Mouse (Mus musculus) lung, postnatal 14 days (tissue): ENCODE data around the gene Camk2b.
"Not testable (repeated sequence)": the region's sequence is repeated elsewhere in the genome, so short reads cannot be mapped to it uniquely, and the experiment has no call there.

Experiments used
- DNase-seq: peaks from one replicate; pipeline ENCODE4 v3.0.0; 2021

Gene Camk2b

DNA sequence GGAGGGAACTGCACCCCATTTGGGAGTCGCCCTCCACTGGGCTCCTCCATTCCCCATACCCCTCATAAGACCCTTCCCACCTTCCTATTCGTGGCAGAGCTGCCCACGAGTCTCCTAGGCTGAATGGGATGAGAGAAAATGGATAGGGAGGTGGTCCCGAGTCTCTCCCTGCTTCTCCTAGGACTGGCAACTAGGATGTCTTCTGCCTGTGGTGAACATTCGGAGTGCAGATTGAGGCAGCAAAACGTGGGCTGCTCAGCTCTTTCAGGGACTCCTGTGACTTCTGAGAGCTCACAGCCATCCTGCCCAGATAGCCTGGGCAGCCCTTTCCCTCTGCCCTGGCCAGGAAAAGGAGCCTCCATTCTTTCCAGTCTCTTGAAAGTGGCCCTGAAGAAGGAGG lies at the start of gene Camk2b:
TSS of gene Camk2b (minus strand) at position 187 of the 400 bp plus-strand sequence.
- DNase-seq = no peak

DNA sequence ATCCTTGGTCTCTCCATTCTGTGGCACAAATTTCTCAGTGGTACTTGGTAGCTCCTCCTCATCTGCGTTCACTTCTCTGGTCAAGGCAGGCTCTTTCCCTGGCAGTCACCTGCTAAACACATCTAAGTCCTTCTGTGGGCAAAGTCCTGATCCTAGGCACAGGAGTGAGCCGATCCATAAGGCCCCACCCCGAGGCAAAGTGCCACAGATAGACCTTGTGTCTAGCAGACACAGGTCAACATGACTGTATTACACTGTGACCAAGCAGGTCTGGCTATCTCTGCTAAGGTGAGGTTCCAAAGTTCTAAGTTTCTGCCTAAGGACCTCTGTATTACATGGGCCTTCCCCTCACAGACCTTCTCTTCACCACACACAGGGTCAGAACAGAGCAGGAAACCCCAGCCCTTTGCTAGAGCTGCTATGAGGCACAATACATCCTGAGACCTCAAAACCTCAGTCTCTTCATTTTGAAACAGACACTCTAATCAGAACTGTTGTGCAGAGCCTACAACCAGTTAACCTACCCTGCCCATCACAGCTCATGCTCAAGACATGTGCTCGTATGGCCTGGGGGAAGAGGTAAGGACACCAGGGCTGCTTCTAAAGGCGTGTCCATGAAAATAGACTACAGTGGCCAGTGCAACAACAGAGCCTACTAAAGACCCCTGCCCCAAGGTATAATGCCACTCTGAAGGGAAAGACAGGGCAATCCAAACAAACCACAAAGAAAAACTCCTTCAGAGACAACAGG lies 45.7 kb upstream of the Camk2b start:
- DNase-seq = no peak

DNA sequence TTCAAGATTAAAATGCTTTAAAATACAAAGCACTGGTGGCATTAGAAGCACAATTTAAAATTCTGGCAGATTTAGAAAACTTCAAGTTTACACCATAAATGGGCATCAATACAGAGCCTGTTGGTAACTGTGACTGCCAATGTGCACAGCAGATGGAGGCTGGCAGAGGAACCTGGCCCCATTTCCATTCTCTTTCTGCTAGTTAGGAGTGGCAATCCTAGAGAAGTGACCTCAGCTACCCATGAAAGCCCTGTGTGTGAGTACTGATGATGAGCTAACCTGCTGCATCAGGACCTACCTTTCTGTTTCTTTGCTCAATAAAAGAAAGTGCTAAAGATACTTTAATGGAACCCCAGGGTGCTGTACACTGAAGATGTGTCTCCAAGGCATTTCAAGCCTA lies 43.8 kb upstream of the Camk2b start:
- DNase-seq = no peak

DNA sequence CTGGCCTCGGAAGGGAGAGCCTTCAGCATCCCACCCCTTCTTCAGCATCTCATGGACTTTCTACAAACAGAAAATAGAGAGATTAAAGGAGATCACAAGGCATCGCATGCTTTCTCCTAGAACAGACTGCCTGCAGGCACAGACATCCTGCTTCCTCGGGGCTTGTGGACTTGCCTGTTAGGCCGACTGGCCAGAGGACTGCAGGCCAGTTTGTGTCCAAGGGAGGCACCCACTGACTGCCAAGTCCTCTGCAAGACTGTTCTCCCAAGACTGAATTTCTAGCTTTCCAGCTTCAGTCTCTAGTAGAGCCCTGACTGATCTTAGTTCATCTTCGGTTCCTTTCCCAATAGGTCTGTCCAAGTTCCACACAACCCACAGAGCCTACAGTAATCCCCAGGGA lies 42.1 kb upstream of the Camk2b start:
- DNase-seq = no peak

DNA sequence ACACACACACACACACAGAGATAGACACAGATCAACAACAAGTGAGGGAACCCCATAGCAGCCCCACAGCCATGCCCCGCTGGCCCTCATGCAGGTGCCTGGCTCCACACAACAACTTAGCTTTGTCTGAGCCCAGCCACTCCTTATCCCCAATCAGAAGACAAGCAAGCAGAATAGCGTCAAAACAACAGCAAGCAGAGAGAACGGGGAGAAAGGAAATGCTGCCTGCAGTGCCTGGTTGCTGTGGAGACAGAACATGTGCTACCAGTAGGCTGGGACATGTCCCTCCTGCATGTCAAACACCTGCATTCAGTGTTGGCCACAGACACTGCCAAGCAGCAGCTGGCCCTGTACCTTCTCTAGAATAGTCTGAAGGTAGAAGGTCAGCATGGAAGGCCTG lies 41.6 kb upstream of the Camk2b start:
- DNase-seq = no peak

DNA sequence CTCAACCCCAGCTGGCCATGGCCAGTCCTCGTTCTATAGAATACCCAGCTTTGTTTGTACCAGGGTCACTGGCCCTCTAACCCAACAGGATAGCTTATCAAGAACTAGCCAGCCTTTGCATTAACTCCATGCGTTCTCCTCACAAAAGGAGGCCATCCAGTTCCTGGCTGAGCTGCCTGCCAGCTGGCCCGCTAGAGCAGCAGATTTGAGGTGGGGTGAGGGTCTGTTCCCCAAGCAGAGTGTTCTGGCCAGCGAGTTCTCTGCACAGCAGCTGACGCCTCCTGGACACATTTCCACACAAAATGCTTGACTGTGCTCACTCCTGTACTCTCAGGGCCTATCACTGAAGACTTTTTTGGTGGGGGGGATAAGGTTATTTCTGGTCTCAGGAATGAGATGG lies 38.6 kb upstream of the Camk2b start:
- no peak for DNase-seq

DNA sequence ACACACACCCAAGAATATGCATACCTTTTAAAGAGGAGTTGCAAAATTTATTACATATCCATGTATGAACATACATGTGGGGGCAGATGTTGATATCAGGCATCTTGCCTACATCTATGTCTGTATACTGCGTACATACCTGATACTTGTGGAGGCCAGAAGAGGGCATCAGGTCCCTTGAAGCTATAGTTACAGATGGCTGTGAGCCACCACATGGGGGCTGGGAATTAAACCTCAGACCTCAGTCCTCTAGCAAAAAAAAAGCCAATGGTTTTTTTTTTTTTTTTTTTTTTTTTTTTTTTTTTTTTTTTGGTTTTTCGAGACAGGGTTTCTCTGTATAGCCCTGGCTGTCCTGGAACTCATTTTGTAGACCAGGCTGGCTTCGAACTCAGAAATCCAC lies 30.5 kb upstream of the Camk2b start:
- not testable (repeated sequence) for DNase-seq

DNA sequence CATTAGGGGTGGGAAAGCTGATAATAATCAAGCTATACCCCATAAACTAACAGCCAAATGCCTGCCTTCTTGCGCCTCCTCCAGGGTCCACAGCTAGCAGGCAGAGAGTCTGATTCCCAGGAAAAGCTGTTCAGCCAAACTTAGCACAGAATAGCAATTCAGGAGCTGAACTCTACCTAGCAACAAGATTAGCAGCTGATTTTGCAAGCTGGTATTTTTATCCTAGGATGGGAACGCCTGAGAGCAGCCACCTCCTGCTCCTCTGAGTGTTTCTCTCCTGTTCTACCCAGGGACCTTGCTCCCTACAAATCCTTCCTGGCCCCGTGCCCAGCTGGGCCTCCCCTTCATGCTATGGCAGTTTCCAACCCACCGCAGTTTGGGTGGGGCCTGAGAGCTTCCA lies 20.8 kb upstream of the Camk2b start:
- no peak for DNase-seq

DNA sequence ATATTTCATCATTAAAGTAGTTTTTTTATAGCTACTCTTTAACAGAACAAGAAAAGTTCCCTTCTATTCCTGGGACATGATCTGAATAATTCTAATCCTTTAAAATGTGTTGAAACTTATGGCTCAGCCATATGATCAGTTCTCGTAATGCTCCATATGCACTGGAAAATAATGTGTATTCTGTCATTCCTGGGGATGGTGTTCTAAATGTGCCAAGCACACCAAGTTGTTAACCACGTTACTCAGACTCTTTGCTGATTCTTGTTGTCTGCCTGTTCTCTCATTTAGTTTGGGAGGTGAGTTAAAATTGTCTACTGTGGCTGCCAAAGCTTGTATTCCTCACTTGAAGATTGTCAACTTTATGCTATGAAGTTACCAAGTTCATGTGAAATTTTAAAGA lies 12.6 kb upstream of the Camk2b start:
- no peak for DNase-seq

DNA sequence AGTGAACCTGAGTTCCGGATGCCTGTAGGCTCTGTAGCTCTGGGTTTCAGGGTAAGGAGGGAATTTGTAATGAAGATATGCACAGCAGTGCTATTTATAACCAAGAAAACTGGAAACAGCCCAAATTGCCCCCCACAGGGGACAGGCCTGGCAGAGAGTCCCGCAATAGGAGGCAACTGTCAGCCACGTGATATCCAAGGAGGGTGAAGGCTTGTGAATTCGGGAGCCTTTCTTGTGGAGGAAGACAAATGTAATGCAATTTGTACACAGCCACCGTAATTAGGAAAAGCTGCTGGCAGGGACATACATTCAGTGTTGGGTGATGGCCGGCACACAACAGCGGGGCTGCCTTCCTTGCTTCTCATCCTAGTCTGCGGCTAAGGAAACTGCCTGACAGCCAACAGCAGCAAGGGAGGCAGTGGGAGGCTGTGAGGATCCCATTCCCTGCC lies 9.5 kb upstream of the Camk2b start:
- no peak for DNase-seq

DNA sequence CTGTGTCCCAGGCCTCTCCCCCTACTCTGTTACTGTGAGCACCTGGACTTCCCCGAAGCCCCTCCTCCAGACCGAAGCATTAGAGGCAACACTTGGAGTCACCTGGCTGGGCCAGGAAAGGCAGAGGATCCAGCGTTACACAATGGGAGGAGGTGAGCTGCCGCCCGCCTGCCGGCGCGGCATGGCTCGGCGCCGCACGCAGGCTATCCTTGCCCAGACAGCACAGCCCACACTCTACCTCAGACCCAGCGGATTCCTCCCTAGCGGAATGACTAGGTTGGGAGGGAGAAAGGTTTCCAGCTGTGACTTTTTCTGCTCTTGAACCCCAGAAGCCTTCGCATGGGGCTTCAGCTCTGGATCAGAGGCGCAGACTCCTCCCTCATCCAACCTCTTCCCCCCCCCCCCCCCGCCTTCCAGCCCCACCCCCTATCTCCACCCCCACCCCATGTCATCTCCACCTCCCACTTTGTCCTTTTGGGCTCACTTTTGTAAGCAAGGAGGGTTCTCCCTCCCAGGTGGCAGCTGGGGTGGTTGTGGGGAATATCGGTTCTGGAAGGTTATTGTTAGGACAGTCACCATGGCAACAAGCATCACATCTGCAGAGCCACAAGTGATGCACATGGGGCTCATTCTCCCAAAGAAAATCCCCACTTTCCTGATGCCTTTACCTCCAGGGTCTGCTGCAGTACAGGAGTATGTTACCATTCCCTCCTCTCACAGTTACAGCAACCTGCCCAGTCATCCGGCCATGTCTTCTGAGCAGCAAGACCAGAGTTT lies 2.2 kb upstream of the Camk2b start:
- no peak for DNase-seq

DNA sequence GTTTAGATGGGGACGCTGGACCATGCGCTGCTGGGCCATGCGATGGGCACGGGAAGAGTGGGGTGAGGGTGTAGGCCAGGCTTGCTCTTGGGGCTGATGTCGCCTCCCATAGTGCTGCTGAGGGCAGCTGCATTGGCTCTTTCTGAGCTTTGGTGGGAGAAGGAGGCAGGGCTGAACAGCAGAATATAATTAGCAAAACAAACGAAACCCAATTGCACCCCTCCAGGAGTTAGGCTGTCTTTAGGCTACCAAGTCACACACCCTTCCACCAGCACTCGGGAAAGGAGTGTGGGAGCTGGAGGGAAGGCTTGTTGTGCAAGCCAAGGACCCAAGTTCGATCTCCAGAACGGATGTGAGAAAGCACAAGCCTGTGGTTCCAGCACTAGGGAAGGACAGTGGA lies 998 bp upstream of the Camk2b start:
- no peak for DNase-seq

DNA sequence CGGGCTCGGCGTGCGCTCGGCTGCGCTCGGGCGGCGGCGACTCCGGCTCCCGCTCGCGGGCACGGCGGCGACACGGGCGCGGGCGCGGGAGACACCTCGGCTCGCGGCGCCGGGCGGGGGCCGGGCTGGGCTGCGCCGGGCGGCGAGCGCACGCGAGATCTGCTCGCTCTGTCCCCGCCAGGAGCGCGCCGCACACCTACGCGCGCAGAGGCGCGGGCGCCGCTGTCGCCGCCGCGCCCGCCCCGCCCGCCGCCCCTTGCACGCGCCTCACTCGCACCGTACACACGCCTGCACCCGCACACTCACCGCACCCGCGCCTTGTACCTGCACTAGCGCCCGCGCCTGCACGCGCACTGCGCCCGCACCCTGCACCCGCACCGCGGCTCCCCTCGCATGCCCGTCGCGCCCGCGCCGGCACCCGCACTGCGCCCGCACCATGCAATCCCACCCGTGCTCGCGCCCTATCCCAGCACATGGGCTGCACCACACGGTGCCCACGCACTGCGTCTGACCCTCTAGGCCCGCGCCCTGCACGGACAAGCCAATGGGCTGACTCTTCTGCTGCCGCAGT lies 526 bp downstream of the Camk2b start:
- no peak for DNase-seq

DNA sequence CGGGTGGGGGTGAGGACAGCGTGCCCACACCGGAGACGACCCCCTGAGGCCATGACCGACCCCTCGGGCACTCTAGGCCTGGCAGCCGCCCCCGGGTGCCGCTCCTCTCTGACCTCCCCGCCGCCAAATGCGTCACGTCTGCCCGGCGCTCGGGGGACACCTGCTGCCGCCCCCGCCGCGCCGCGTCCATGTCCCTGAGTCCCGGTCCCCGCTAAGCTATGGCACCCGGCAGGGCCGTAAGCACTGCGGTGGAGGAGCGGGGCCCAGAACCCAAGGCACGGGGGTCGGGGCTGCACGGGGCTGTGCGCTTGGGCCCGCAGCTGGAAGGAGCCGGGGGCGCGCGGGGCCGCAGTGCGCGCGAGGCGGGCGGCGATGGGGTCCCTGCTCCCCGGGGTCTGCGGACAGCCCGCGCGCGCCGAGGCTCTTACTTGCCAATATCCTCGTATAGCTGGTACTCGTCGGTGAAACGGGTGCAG lies 1.1 kb downstream of the Camk2b start:
- DNase-seq = no peak

DNA sequence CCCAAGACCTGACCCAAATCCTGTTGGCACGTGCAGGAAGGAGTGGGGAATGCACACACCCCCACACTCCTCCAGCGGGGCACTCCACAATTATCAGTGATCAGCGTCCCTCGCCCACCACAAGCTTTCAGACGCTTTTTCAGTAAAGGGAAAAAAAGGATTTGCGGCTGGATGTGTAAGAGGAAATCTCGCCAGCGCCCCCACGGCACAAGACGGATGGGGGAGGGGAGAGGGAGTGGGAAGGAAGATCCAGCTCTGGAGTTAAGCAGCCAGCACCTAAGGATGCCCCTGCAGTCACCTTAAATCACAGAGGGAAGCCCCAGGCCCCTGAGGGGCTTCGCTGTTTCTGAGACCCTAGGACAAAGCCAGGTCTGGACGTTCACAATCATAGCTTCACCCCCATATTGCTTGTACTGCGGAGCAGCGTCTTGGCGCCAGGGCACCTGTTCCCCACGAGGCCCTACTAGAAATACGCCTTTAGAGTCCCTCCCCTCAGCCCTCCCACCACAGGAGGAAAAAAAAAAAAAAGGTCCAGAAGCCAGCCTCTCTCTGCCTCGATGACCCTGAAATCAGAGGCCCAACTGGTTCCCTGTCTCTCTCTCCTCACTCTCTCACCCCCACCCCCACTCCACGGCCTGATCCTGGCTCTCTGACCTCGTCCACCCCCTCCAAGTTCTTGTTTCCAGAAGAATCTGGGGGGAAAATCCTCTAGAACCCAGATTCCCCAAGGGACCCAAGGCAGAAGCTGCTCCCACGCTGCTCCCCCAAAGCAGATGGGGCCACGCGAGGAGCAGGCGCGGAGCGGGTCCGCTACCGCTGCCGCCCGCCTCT lies 1.7 kb downstream of the Camk2b start:
- no peak for DNase-seq

DNA sequence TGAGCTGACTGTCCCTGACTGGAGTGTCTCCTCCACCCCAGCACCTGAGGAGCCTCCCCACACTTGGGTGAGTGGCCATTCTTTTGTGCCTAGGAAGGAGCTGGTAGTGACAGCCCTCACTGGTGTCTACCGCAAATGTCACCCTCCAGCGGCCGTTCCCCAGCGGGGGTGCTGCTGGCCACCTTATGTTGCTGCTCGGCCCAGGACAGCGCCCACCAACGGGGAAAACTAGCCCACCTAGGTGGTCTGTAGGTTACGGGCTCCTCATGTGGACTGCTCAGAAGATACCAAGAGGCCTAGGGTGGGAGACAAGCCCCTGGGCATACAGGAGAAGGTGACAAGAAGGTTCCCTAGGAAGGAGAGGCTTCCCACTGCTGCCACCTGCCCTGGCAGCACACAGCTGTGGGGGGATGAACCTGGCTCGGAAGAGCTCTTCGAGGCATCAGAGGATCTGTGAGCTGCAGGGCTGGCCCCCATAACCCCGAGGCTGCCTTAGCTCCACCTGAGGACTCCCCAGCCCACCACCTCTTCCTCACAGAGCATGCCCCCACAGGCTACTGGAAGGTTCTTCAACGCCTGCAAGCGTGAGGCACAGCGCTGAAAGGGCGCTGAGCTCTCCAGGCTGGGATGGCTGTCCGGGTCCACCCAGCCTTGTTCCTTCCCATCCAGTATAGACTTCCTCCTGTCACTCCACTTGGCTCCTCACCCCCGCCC lies 2.5 kb downstream of the Camk2b start:
- DNase-seq = no peak

DNA sequence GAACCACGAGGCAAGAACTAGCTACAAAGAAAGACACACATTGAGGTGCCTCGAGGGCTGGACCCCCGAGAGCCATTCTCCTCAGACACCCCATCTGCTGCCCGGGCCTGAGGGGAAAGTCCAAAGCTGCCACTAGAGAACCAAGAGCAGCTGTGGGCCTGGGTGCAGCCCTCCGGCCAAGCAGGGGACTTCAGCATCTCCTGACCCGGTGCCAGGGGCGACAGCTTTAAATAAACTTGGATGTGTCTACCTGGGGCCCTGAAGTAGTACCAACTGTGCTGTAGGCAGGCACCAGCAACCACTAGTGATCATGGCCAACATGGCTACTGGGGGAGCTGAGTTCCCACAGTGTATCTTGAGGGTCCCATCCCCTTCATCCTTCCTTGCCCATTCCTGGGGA lies 3.1 kb downstream of the Camk2b start:
- DNase-seq = no peak

DNA sequence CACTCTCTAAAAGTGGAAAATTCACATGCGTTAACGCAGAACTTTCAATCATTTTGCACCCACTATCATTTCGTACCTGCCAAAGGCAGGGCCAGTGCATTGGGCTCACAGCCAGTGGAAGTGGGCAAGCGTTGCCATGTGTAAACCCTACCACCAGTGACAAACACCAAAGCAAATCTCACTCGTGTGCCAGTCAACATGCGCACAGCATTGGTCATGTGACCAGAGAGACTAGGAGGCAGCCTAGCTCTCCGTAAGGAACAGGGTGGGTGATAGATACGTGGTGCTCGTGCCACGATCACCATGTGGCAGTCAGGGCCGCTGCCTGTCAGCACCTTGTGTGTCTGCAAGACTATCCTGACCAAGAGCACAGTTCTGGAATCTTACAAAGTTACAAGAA lies 3.8 kb downstream of the Camk2b start:
- DNase-seq = no peak

DNA sequence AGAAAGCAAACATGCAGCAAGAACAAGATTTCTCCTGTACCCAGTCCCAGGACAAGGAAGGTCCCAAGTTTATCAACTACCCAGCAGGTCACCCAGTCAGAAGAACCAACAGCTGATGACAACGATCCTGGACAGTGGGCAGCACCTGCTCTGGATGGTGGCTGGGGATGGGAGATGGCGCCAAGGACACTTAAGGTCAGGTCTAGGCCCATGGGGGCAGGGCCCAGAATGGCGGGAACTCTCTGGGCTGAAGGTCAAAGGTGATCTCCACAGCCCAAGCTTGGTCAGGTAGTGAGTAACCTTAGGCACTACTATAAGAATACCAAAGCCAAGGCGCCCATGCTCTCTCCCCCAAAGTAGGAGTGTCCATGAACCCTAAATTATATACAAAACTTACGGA lies 4.3 kb downstream of the Camk2b start:
- DNase-seq = no peak

DNA sequence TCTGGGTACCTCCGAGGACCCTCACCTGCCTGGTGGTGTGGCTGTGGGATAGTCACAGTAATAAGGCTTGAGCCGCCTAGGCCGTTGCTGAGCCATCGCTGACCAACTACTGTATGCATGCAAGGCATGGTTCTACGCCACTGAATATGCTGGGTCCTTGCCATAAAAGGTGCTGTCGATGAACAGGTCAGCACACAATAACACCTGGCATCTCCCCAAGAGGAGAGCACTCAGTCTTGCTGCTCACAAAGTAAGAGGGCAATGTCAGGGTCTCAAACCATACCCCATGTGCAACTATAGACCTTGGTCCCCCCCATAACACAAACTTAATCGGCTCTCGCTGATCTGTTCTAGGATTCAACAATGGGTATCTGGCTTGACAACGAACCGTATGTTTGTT lies 7.0 kb downstream of the Camk2b start:
- no peak for DNase-seq

DNA sequence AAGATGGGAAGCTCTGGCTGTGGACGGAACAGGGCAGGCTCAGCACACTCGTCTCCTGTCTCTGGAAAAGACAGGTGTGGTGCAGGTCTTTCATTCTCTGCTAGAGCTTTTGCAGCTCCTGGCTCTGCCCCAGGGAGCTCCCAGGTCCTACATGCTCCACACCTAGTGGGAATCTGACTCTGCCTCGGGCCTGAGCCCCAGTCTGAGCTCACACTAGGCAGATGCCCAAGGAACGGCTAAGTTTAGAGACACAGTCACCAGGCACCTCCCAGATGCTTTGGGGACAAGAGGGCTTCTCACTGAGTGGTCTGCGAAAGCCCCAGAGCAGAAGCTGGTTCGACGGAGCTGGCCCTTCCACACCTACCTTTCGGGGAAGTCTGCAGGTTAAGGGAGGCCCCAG lies 12.8 kb downstream of the Camk2b start:
- DNase-seq = no peak

DNA sequence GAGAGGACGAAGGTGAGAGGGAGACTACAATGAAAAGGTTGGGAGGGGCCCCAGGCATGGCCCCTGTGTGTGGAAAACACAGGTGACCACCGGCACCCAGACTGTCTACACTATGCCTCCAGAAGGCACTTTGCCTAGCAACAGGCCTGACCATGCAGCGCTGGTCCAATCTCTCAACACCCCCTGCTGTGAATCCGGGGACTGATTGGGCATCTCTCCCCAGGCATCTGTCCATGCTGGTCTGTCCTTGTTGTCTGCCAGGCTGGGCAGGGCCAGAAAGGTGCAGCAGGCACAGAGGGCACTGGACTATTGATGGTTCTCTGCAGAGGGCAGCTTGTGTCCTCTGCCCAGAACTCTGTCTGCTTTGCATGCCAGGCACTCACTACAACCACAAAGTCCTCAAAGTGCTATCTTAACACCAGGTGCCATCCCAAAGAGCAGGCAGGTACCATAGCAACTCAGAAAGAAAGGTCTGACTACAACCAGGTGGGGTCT lies 16.0 kb downstream of the Camk2b start:
- no peak for DNase-seq
